Mouse (Mus musculus) erythroblast, embryonic 14.5 days (primary cell): ENCODE data around the gene Dbn1.

ENCODE experiments used
- GATA1 ChIP-seq: IDR thresholded peaks from 2 replicates; pipeline ENCODE4 v1.6.1; 2012; ENCODE audit warnings: low read length, inconsistent platforms, mixed read lengths
- TAL1 ChIP-seq: IDR thresholded peaks from 3 replicates; pipeline ENCODE4 v1.6.1; 2012; ENCODE audit warnings: low read length, inconsistent platforms, mixed read lengths

DNA sequence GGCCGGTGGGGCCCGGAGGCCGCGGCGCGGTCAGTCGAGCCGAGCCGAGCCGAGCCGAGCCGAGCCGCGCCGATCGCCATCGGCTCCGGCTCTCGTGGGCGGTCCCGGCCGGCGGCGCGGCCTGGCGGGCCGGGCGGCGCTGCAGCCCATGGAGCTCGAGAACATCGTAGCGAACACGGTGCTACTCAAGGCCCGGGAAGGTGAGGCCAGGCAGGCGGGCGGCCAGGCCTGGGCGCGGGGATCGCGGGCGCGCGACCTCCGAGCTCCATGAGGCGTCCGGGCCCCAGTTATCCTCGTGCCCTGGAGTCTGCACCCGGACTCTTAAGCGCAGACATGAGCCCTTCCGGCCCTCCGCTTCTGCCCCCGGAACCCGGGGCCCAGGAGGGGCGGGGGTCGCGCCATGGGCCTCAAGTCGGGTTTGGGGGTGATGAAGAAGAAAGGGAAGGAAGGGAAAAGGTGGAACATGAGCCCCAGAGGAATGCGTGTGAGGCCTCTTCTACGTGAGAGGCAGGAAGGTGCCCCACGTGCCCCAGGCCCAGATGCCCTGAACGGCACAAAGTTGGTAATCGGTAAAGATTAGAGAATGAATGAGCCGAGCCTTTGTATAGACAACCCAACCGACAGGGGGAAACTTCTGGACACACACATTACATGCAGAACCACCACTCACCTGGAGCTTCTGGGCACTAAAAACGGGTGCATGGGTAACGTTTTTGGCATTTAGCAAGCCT, 42.4 kb downstream of the Dbn1 start:
- no peak for TF ChIP-seq TAL1
- no peak for TF ChIP-seq GATA1
